Mouse (Mus musculus) CH12.LX (cell line): ENCODE data around the gene Gm10961.

ENCODE experiments used
- BHLHE40 ChIP-seq: IDR thresholded peaks from 2 replicates; pipeline ENCODE4 v1.6.1; 2011; ENCODE audit warnings: mild to moderate bottlenecking, low read depth, low read length, improper control_type of control experiment
- CTCF ChIP-seq, 2 experiments: IDR thresholded peaks in 1 of 2; conservative IDR thresholded peaks in 1 of 2; 2 replicates each; pipeline ENCODE4 v1.5.1; 2011 to 2012; ENCODE audit warnings: low read depth in 2 of 2, low read length in 2 of 2, improper control_type of control experiment in 1 of 2, inconsistent platforms in 1 of 2, mild to moderate bottlenecking in 1 of 2, moderate library complexity in 1 of 2
- E2F4 ChIP-seq: IDR thresholded peaks from 2 replicates; pipeline ENCODE4 v1.6.1; 2011; ENCODE audit warnings: low read depth, low read length, improper control_type of control experiment; ENCODE audit not compliant: insufficient replicate concordance
- EP300 ChIP-seq: IDR thresholded peaks from 2 replicates; pipeline ENCODE4 v1.6.1; 2011; ENCODE audit warnings: low read length, improper control_type of control experiment
- HCFC1 ChIP-seq: IDR thresholded peaks from 2 replicates; pipeline ENCODE4 v1.6.1; 2012; ENCODE audit warnings: low read depth, mild to moderate bottlenecking, inconsistent platforms, low read length, improper control_type of control experiment
- KAT2A ChIP-seq: IDR thresholded peaks from 2 replicates; pipeline ENCODE4 v1.6.1; 2012; ENCODE audit warnings: low read length, improper control_type of control experiment, inconsistent platforms; ENCODE audit not compliant: insufficient replicate concordance
- MAZ ChIP-seq: IDR thresholded peaks from 2 replicates; pipeline ENCODE4 v1.6.1; 2012; ENCODE audit warnings: low read depth, mild to moderate bottlenecking, inconsistent platforms, low read length, improper control_type of control experiment, moderate library complexity
- MYC ChIP-seq: IDR thresholded peaks from 2 replicates; pipeline ENCODE4 v1.6.1; 2011; ENCODE audit warnings: low read depth, mild to moderate bottlenecking, improper control_type of control experiment, low read length
- NELFE ChIP-seq: IDR thresholded peaks from 2 replicates; pipeline ENCODE4 v1.6.1; 2011; ENCODE audit warnings: low read depth, low read length, improper control_type of control experiment
- POLR2A ChIP-seq: IDR thresholded peaks from 2 replicates; pipeline ENCODE4 v1.6.1; 2011; ENCODE audit warnings: low read depth, mild to moderate bottlenecking, improper control_type of control experiment, low read length
- POLR2AphosphoS2 ChIP-seq: IDR thresholded peaks from 2 replicates; pipeline ENCODE4 v1.6.1; 2011; ENCODE audit warnings: low read depth, low read length, improper control_type of control experiment
- TBP ChIP-seq: conservative IDR thresholded peaks from 2 replicates; pipeline ENCODE4 v1.6.1; 2011; ENCODE audit warnings: low read depth, low read length, improper control_type of control experiment
- USF1 ChIP-seq: IDR thresholded peaks from 2 replicates; pipeline ENCODE4 v1.6.1; 2014; ENCODE audit warnings: low read depth, mild to moderate bottlenecking, inconsistent platforms, low read length, improper control_type of control experiment
- USF2 ChIP-seq: conservative IDR thresholded peaks from 2 replicates; pipeline ENCODE4 v1.6.1; 2011; ENCODE audit warnings: low read depth, low read length, improper control_type of control experiment

- TF ChIP-seq NELFE (no peak), BHLHE40 (no peak), HCFC1 (no peak), USF2 (no peak), POLR2A (no peak), E2F4 (no peak), CTCF (conservative IDR thresholded peaks at IDR 0.05 in 1 of 2, IDR thresholded peaks at IDR 0.05 in 1 of 2; ENCODE audit: low read depth in 2 of 2, low read length in 2 of 2) (no peak), KAT2A (no peak), EP300 (no peak), MYC (no peak), POLR2AphosphoS2 (no peak), MAZ (no peak), USF1 (no peak), TBP (no peak)
These were observed 31.0 kb upstream of the Gm10961 start for GRCm38 (mm10) chr3:107600127-107600526.
